ENCODE assay signal across 9 mouse cellular contexts in the genomic region with DNA sequence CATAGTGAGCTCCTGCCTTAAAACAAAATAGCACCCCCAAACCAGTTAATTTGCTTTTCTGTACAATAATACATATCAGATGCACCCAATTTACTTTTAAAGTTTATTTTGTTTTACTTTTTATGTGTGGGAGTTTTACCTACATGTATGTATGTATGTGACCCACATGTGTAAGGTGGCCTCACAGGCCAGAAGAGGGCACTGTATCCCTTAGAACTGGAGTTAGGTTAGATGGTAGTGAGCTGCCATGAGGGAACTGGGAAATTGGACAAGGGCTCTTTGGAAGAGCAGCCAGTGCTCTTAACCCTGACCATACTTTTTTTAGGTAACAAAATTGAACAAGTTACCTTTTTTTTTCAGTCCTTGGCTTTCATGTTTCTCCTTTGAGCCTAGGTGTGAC. TPM values are rescaled to one million over a fixed set of nuclear protein-coding genes. Genes with fewer than 3 reads are reported as not detected.
DNase-seq lines count a peak whose midpoint lies in the region; ATAC-seq and TF ChIP-seq lines count a peak whose summit lies in the region.
"Had no signal": no experiment of that assay in that cellular context is flagged by ENCODE, and none has a peak within 500 bp of the region (broad histone marks: within the 10 kb centered on the region; RNA-seq: fewer than 3 reads in every experiment).

No protein-coding gene starts in this region.

- no peak overlapping the region for H3K4me3 ChIP-seq in kidney, postnatal 0 days (replicated peaks; ENCODE audit: low read depth, low read length)
- H3K4me3 ChIP-seq in CH12.LX (replicated peaks in 1 of 3; ENCODE audit: low read depth in 2 of 3, low read length in 2 of 3, poor library complexity in 1 of 3) = no peak overlapping the region
- H3K4me3 ChIP-seq: kidney, embryonic 15.5 days had no signal

- DNase-seq in kidney, postnatal 0 days (ENCODE audit: low spot score) = peak; percentile 35
- no peak for DNase-seq in kidney, adult 18-20 months
- DNase-seq in CH12.LX (ENCODE audit: extremely low read depth) (peak; percentile 24), Patski (ENCODE audit: low read depth, low spot score) (no peak)
- DNase-seq in adrenal gland, adult 2 months = no peak
- DNase-seq: cerebellum, postnatal 25 days had no signal

- H3K79me2 ChIP-seq in CH12.LX (replicated peaks; ENCODE audit: control insufficient read depth, extremely low read depth, insufficient read depth, poor library complexity, severe bottlenecking) = no peaks in the 10 kb centered on the region

- CTCF ChIA-PET in Patski (lab: Charles Lee) = interaction anchor here (0.8 to 1.6 kb wide), 3 partner anchors 10 to 273 kb away, joined by 3 to 5 read pairs (median 5); partner anchors contain the start of gene Ltbp1

- no peaks in the 10 kb centered on the region for H3K4me1 ChIP-seq in kidney, postnatal 0 days (replicated peaks; ENCODE audit: insufficient read depth, low read length)
- H3K4me1 ChIP-seq in CH12.LX (ENCODE audit: control insufficient read depth in 1 of 2, insufficient read depth in 2 of 2) = no peaks in the 10 kb centered on the region
- H3K4me1 ChIP-seq: kidney, embryonic 15.5 days had no signal

- POLR2A ChIA-PET in Patski (lab: Charles Lee) = no interaction called here

- dilution Hi-C loops in CH12.LX (cut with MboI; ENCODE audit: extremely low pct_ligation_motif_present, extremely low pct_unique_long_range_greater_than_20kb, low sequenced_read_pairs) = no loop called here

- no peak for TF ChIP-seq EP300 in CH12.LX (IDR thresholded peaks at IDR 0.05; ENCODE audit: low read length)

- TF ChIP-seq POLR2A in CH12.LX (IDR thresholded peaks at IDR 0.05; ENCODE audit: low read depth, low read length) = no peak

- peaks cover 3% of the 10 kb centered on the region; the same call in 1 of the 2 replicates for H3K36me3 ChIP-seq in kidney, postnatal 0 days (ENCODE audit: insufficient read depth, low read length)
- peaks cover 32 to 74% of the 10 kb centered on the region in 2 experiments for H3K36me3 ChIP-seq in CH12.LX (replicated peaks in 1 of 2; ENCODE audit: control insufficient read depth in 1 of 2, insufficient read depth in 1 of 2, low read length in 1 of 2)

- H3K27ac ChIP-seq in kidney, postnatal 0 days = no peak overlapping the region
- no peak overlapping the region for H3K27ac ChIP-seq in CH12.LX (ENCODE audit: insufficient read depth, low read depth)
- H3K27ac ChIP-seq: kidney, embryonic 15.5 days had no signal

- H3K9me3 ChIP-seq in kidney, postnatal 0 days (replicated peaks; ENCODE audit: low read length) = no peaks in the 10 kb centered on the region
- H3K9me3 ChIP-seq in CH12.LX (replicated peaks; ENCODE audit: low read length) = no peaks in the 10 kb centered on the region
- H3K9me3 ChIP-seq: kidney, embryonic 15.5 days had no signal

- in situ Hi-C loops in CH12.LX (cut with MboI; ENCODE audit: low pct_ligation_motif_present, low pct_unique_long_range_greater_than_20kb, low sequenced_read_pairs) = no loop called here
- in situ Hi-C loops in Patski (cut with MboI; ENCODE audit: low pct_unique_long_range_greater_than_20kb) = loop anchor here (10.0 kb wide), 1 partner anchor 272 kb away; the partner anchor contains the start of gene Ltbp1

- TF ChIP-seq CTCF in kidney, postnatal 0 days (IDR thresholded peaks at IDR 0.05; ENCODE audit: low read depth) = peak; percentile 49; the same call in 1 of the 2 replicates
- TF ChIP-seq CTCF in CH12.LX (conservative IDR thresholded peaks at IDR 0.05 in 1 of 2, IDR thresholded peaks at IDR 0.05 in 1 of 2; ENCODE audit: low read depth in 2 of 2, low read length in 2 of 2) (peak in 1 of 2 experiments; percentile 55; a peak in 2 of 4 replicates), Patski (IDR thresholded peaks at IDR 0.05) (peak; percentile 54)

- no peak overlapping the region for H3K9ac ChIP-seq in kidney, postnatal 0 days (ENCODE audit: low read depth, low read length)
- no peak overlapping the region for H3K9ac ChIP-seq in CH12.LX (ENCODE audit: insufficient read depth, low read depth)
- H3K9ac ChIP-seq: kidney, embryonic 15.5 days had no signal

- TF ChIP-seq RAD21 in CH12.LX (IDR thresholded peaks at IDR 0.05; ENCODE audit: low read depth, low read length) = peak; percentile 54

- H3K27me3 ChIP-seq in kidney, postnatal 0 days (ENCODE audit: insufficient read depth, low read length) = no peaks in the 10 kb centered on the region
- H3K27me3 ChIP-seq in CH12.LX (replicated peaks) (no peaks in the 10 kb centered on the region), Patski (no peaks in the 10 kb centered on the region)
- H3K27me3 ChIP-seq: kidney, embryonic 15.5 days had no signal

- H3K4me2 ChIP-seq in kidney, postnatal 0 days (ENCODE audit: low read length) = no peak overlapping the region
- no peak overlapping the region for H3K4me2 ChIP-seq in CH12.LX (ENCODE audit: insufficient read depth, low read depth, poor library complexity, severe bottlenecking)
- H3K4me2 ChIP-seq: kidney, embryonic 15.5 days had no signal

- no peak for ATAC-seq in kidney, postnatal 0 days (replicated peaks; ENCODE audit: low FRiP score, low read depth)
- no peak for ATAC-seq in Patski
- ATAC-seq in granulocyte monocyte progenitor cell, adult 5-6 weeks (replicated peaks; ENCODE audit: poor library complexity, severe bottlenecking) = peak; percentile 61
- ATAC-seq in frontal cortex, adult (ENCODE audit: low TSS enrichment) = no peak

TF ChIP-seq in CH12.LX, 34 proteins besides CTCF, POLR2A, EP300 and RAD21:
- TF ChIP-seq MAX (IDR thresholded peaks at IDR 0.05; ENCODE audit: low read length) = no peak
- no peak for TF ChIP-seq TBP (conservative IDR thresholded peaks at IDR 0.05; ENCODE audit: low read depth, low read length)
- TF ChIP-seq MYC (IDR thresholded peaks at IDR 0.05; ENCODE audit: low read depth, low read length) = no peak
- no peak for TF ChIP-seq JUN (IDR thresholded peaks at IDR 0.05; ENCODE audit: insufficient read depth, low read depth, low read length)
- TF ChIP-seq SMC3 (IDR thresholded peaks at IDR 0.05; ENCODE audit: low read depth, low read length) = peak; percentile 38
- TF ChIP-seq TCF12 (IDR thresholded peaks at IDR 0.05; ENCODE audit: low read depth, low read length) = no peak
TF ChIP-seq in CH12.LX: peak in this region for 1.

RNA-seq across cellular contexts. Expression of gene Ttc27, which starts 15.3 kb away (rescaled TPM):
- 20.9 and 21.3 TPM in 2 replicates for polyA plus RNA-seq in kidney, postnatal 0 days (2015; fragmentation: Nextera tagmentation; extraction: Ambion mirVana)
- total RNA-seq in CH12.LX (2012; rRNA removed) = 52.9 and 65.1 TPM in 2 replicates
- 70.3 and 72.1 TPM in 2 replicates for total RNA-seq in CH12.LX (2014; rRNA removed)
- 86.6 and 92.9 TPM in 2 replicates for polyA plus RNA-seq in CH12.LX (2012; ENCODE audit: insufficient read length, low read depth)
- polyA plus RNA-seq in Patski (2021) = 31.0 TPM
- 35.7 and 38.0 TPM in 2 replicates for total RNA-seq in granulocyte monocyte progenitor cell, adult 5-6 weeks (2014; fragmentation: Nextera tagmentation)
- 46.6 and 63.4 TPM in 2 replicates for total RNA-seq in granulocyte monocyte progenitor cell, adult 5-6 weeks (2017)
- 10 to 100 TPM; 24.6 TPM for total RNA-seq in adrenal gland, adult 2 months (2021)
- polyA plus RNA-seq in adrenal gland, adult 2 months (2012; rRNA removed) = 1.8 and 2.1 TPM in 2 replicates

Comparison
In these comparisons a context has a peak if more than half of its experiments do, and no peak if none do; other contexts are left out.
1. DNase-seq: peak in kidney, postnatal 0 days (single experiment) and CH12.LX (single experiment); none in kidney, adult 18-20 months (single experiment), Patski (single experiment) and adrenal gland, adult 2 months (single experiment).